Mouse (Mus musculus): Measurements from ENCODE around the gene Stk31. TPM values are rescaled to one million over a fixed set of nuclear protein-coding genes. Genes with fewer than 3 reads are reported as not detected.

Gene Stk31
- not detected in 2 replicates for polyA plus RNA-seq (2014; fragmentation: Nextera tagmentation; extraction: Ambion mirVana)

DNA sequence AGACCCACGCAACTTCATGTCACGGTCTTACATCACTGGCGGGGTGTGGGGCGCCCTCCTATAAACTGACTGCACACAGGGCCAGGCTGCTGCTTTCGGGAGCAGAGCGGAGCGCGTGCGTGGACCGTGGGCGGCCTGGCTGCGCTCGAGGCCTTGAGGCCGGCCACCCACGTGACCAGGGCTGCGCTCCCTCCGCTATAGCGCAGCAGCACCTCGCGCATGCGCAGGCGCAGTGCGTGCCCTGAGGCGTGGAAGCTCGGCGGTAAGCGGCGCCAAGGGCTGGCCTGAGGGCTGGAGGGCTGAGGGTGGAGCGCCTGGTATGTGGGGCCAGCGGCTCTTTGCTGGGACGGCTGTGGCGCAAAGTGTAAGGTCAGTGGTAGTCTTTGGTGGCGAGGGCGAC is at the start of gene Stk31:
TSS of gene Stk31 (plus strand) at position 289 of the 400 bp plus-strand sequence.
- H3K4me3 ChIP-seq (ENCODE audit: low read depth, low read length): no peak within 1 kb of the TSS
- WGBS: 87% methylated on average over 34 of the region's 34 CpGs
- no peaks in the 10 kb centered on the region for H3K27me3 ChIP-seq (ENCODE audit: control insufficient read depth, insufficient read depth, low read length)
- no peak within 1 kb of the TSS for H3K27ac ChIP-seq (ENCODE audit: low read depth, low read length)
- no peaks in the 10 kb centered on the region for H3K4me1 ChIP-seq (ENCODE audit: control insufficient read depth, insufficient read depth, low read length)
- no peak within 1 kb of the TSS for H3K4me2 ChIP-seq (ENCODE audit: low read depth, low read length)
- no peaks in the 10 kb centered on the region for H3K36me3 ChIP-seq (ENCODE audit: control insufficient read depth, insufficient read depth, low read length)
- no peak within 1 kb of the TSS for H3K9ac ChIP-seq (replicated peaks; ENCODE audit: low read depth, low read length)
- H3K9me3 ChIP-seq (ENCODE audit: control insufficient read depth, low read length): no peaks in the 10 kb centered on the region
- no peak for ATAC-seq (ENCODE audit: low read depth)

DNA sequence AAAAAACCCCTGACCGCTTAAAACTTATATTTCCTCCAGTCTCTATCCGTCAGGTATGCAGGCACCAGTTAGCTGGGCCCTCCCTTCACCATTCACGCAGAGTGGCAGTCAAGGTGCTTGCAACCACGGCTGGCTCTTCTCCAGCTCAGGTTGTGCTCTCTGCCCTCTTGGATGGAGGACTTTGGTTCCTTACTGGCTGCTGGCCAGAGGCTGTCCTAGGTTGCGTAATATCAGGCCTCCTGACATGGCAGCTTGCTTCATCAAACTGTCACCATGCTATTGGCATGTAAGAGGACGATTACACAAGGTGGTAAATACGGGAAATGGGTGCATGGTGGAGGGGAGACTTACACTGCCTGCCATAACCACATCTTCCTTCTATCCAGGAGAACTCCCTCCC is 45.6 kb upstream of the Stk31 start:
- Histone ChIP-seq H3K36me3 (ENCODE audit: control insufficient read depth, insufficient read depth, low read length) (no peaks in the 10 kb centered on the region), H3K4me3 (ENCODE audit: low read depth, low read length) (no peak overlapping the region), H3K9ac (replicated peaks; ENCODE audit: low read depth, low read length) (no peak overlapping the region), H3K9me3 (ENCODE audit: control insufficient read depth, low read length) (no peaks in the 10 kb centered on the region), H3K4me2 (ENCODE audit: low read depth, low read length) (no peak overlapping the region), H3K27me3 (ENCODE audit: control insufficient read depth, insufficient read depth, low read length) (no peaks in the 10 kb centered on the region), H3K27ac (ENCODE audit: low read depth, low read length) (no peak overlapping the region), H3K4me1 (ENCODE audit: control insufficient read depth, insufficient read depth, low read length) (no peaks in the 10 kb centered on the region)
- WGBS: 91% methylated on average over 7 of the region's 7 CpGs
- no peak for ATAC-seq (ENCODE audit: low read depth)

DNA sequence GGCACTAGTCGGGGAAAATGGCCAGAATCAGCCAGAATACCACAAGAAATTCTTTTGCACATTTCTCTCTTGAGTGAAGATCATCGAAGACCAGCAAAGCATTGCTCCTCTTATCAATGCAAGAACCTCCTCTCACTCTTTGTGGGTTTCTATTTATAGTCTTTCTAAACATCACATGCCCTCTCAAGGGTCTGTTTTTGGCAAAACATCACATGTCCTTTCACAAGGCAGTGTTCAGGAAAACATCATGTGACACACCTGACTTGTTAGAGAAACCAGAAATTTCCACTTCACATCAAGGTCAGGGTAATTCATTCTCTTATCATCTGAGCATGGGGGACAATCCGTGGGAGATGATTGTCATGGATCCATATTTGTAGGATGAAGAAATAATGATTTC is 40.8 kb upstream of the Stk31 start:
- Histone ChIP-seq H3K4me2 (ENCODE audit: low read depth, low read length) (no peak overlapping the region), H3K36me3 (ENCODE audit: control insufficient read depth, insufficient read depth, low read length) (no peaks in the 10 kb centered on the region), H3K27ac (ENCODE audit: low read depth, low read length) (no peak overlapping the region), H3K27me3 (ENCODE audit: control insufficient read depth, insufficient read depth, low read length) (no peaks in the 10 kb centered on the region), H3K4me1 (ENCODE audit: control insufficient read depth, insufficient read depth, low read length) (no peaks in the 10 kb centered on the region), H3K4me3 (ENCODE audit: low read depth, low read length) (no peak overlapping the region), H3K9ac (replicated peaks; ENCODE audit: low read depth, low read length) (no peak overlapping the region), H3K9me3 (ENCODE audit: control insufficient read depth, low read length) (no peaks in the 10 kb centered on the region)
- 92% methylated on average over 3 of the region's 3 CpGs for WGBS
- ATAC-seq (ENCODE audit: low read depth): no peak

DNA sequence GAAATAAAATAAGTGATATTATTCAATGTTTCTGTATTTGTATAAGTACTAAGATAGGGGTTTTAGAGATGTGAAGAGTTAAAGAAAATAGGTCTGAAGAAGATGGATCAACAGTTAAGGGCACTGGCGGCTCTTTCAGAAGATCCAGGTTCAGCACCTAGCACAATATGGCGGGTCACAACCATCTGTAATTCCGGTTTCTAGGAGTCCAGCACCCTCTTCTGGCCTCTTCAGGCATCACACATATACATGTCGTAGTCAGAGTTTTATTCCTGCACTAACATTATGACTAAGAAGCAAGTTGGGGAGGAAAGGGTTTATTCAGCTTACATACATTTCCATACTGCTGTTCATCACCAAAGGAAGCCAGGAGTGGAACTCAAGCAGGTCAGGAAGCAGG is 40.2 kb upstream of the Stk31 start:
- Histone ChIP-seq H3K9ac (replicated peaks; ENCODE audit: low read depth, low read length) (no peak overlapping the region), H3K4me2 (ENCODE audit: low read depth, low read length) (no peak overlapping the region), H3K4me3 (ENCODE audit: low read depth, low read length) (no peak overlapping the region), H3K36me3 (ENCODE audit: control insufficient read depth, insufficient read depth, low read length) (no peaks in the 10 kb centered on the region), H3K27me3 (ENCODE audit: control insufficient read depth, insufficient read depth, low read length) (no peaks in the 10 kb centered on the region), H3K27ac (ENCODE audit: low read depth, low read length) (no peak overlapping the region), H3K4me1 (ENCODE audit: control insufficient read depth, insufficient read depth, low read length) (no peaks in the 10 kb centered on the region), H3K9me3 (ENCODE audit: control insufficient read depth, low read length) (no peaks in the 10 kb centered on the region)
- WGBS: 71% methylated on average over 4 of the region's 4 CpGs
- no peak for ATAC-seq (ENCODE audit: low read depth)

DNA sequence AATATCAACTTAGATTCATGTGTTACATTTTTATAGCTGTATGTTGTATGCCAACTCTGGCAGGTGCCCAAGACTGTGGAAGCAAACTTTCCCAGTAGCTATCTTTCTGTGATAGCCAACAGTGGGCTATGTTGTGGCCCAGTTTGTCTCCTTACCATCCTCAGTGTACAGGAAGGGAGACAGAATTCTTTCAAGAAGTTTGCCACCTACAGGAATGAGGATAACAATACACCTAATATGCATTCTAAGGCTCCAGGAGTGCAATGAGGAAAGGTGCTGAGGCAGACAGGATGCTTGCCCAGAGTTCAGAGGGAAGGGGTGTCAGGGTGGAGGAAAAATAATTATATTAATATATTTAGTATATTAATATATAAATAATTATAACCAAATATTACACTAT is 35.0 kb upstream of the Stk31 start:
- Histone ChIP-seq H3K27ac (ENCODE audit: low read depth, low read length) (no peak overlapping the region), H3K4me3 (ENCODE audit: low read depth, low read length) (no peak overlapping the region), H3K4me2 (ENCODE audit: low read depth, low read length) (no peak overlapping the region), H3K9ac (replicated peaks; ENCODE audit: low read depth, low read length) (no peak overlapping the region), H3K36me3 (ENCODE audit: control insufficient read depth, insufficient read depth, low read length) (no peaks in the 10 kb centered on the region), H3K9me3 (ENCODE audit: control insufficient read depth, low read length) (no peaks in the 10 kb centered on the region), H3K4me1 (ENCODE audit: control insufficient read depth, insufficient read depth, low read length) (no peaks in the 10 kb centered on the region), H3K27me3 (ENCODE audit: control insufficient read depth, insufficient read depth, low read length) (no peaks in the 10 kb centered on the region)
- ATAC-seq (ENCODE audit: low read depth): no peak

DNA sequence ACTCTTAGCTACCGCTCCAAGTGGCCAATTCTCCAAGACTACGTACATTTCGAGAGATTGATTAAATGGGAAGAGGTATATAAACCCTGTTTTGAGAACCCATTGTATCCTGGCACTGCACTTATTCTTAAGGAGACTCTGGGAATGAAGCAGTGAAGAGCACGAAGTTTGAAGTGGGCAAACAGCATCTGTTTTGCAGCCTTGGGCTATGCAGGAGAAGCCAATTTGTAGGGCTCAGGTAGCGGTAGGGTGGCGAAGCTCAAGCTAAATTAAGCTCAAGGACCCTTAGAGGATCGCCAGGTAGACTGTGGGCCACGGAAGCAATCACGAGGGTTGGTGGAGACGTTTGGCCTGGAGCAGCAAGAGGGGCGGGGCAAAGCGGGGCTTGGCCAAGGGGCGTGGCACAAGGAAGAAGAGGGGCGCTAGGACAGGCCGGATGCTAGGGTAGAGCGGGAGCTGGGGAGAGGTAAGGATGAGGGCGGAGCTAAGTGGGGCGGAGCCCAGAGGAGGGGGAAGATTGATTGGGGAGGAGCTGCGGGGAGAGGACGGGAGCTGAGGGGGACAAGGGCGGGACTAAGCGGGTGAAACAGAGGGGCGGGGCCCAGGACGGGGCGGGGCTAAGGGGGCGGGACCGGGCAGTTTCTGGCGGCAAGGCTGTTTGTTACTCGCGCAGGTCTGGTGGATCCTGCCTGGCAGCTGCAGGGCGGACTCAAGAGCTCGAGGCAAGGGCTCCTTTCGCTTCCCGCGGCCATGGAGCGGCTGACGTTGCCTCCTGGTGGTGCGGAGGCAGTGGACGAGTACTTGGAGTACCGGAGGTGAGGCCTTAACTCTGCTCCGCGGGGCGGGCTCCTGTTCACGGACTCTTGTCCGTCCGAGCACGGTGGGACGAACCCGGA is 28.0 kb upstream of the Stk31 start, which contains the start of gene Fam221a:
TSS of gene Fam221a (plus strand) at position 581 of the 896 bp plus-strand sequence.
- Histone ChIP-seq H3K36me3 (ENCODE audit: control insufficient read depth, insufficient read depth, low read length) (no peaks in the 10 kb centered on the region), H3K4me1 (ENCODE audit: control insufficient read depth, insufficient read depth, low read length) (peaks cover 5% of the 10 kb centered on the region; the same call in 1 of the 2 replicates), H3K4me3 (ENCODE audit: low read depth, low read length) (peak within 1 kb of the TSS; percentile 49), H3K4me2 (ENCODE audit: low read depth, low read length) (peak within 1 kb of the TSS; percentile 85), H3K9me3 (ENCODE audit: control insufficient read depth, low read length) (no peaks in the 10 kb centered on the region), H3K27me3 (ENCODE audit: control insufficient read depth, insufficient read depth, low read length) (no peaks in the 10 kb centered on the region), H3K9ac (replicated peaks; ENCODE audit: low read depth, low read length) (peak within 1 kb of the TSS; percentile 62), H3K27ac (ENCODE audit: low read depth, low read length) (no peak within 1 kb of the TSS)
- ATAC-seq (ENCODE audit: low read depth): peak; percentile 97
- 3% methylated on average over 42 of the region's 49 CpGs for WGBS

DNA sequence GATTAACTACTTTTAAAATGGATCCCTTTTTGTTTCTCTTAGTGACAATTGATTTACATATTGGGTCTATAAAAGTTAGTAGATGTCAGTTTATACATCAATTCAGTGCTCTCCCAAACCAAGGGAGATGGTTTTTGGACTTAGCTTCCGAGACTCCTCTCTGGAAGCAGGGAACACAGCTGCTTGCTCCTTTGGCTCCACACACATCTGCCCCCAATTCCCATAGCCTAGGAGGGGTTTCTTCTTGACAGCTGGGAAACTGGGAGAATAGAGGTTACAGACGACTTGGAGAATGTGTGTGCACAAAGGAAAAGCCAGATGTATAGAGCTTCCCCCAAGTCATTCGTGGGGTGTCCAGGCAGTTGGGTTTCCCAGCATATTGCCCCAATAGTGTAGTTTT is 27.2 kb upstream of the Stk31 start:
- ATAC-seq (ENCODE audit: low read depth): no peak
- H3K4me1 ChIP-seq (ENCODE audit: control insufficient read depth, insufficient read depth, low read length): peaks cover 5% of the 10 kb centered on the region; the same call in 1 of the 2 replicates
- no peaks in the 10 kb centered on the region for H3K36me3 ChIP-seq (ENCODE audit: control insufficient read depth, insufficient read depth, low read length)
- H3K4me3 ChIP-seq (ENCODE audit: low read depth, low read length): peak overlapping the region; percentile 49
- 36% methylated on average over 3 of the region's 3 CpGs for WGBS
- H3K27ac ChIP-seq (ENCODE audit: low read depth, low read length): no peak overlapping the region
- no peaks in the 10 kb centered on the region for H3K27me3 ChIP-seq (ENCODE audit: control insufficient read depth, insufficient read depth, low read length)
- H3K9ac ChIP-seq (replicated peaks; ENCODE audit: low read depth, low read length): no peak overlapping the region; the same call in 1 of the 2 replicates
- H3K9me3 ChIP-seq (ENCODE audit: control insufficient read depth, low read length): no peaks in the 10 kb centered on the region
- H3K4me2 ChIP-seq (ENCODE audit: low read depth, low read length): peak overlapping the region; percentile 85

DNA sequence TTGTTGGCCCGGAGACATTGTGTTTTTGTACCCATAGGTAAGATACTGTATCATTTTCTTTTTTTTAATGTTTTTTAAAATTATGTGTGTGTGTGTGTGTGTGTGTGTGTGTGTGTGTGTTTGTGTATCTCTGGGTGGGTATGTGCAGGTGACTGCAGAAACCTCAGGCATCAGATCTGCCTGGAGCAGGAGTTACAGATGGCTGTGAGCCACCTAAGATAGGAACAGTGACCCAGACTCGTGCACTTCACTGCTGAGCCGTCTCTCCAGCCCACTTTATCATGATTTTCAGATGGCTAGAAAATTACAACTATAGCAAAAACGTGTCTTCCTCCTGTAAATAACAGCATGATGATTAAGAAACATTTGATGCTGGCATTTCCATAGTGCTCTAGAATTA is 22.7 kb upstream of the Stk31 start:
- H3K4me2 ChIP-seq (ENCODE audit: low read depth, low read length): no peak overlapping the region
- H3K4me1 ChIP-seq (ENCODE audit: control insufficient read depth, insufficient read depth, low read length): peaks cover 5% of the 10 kb centered on the region; the same call in 1 of the 2 replicates
- H3K9me3 ChIP-seq (ENCODE audit: control insufficient read depth, low read length): no peaks in the 10 kb centered on the region
- no peak overlapping the region for H3K4me3 ChIP-seq (ENCODE audit: low read depth, low read length)
- ATAC-seq (ENCODE audit: low read depth): no peak
- H3K27me3 ChIP-seq (ENCODE audit: control insufficient read depth, insufficient read depth, low read length): no peaks in the 10 kb centered on the region
- WGBS: 81% methylated on average over 4 of the region's 4 CpGs
- H3K9ac ChIP-seq (replicated peaks; ENCODE audit: low read depth, low read length): no peak overlapping the region
- no peak overlapping the region for H3K27ac ChIP-seq (ENCODE audit: low read depth, low read length)
- no peaks in the 10 kb centered on the region for H3K36me3 ChIP-seq (ENCODE audit: control insufficient read depth, insufficient read depth, low read length)

DNA sequence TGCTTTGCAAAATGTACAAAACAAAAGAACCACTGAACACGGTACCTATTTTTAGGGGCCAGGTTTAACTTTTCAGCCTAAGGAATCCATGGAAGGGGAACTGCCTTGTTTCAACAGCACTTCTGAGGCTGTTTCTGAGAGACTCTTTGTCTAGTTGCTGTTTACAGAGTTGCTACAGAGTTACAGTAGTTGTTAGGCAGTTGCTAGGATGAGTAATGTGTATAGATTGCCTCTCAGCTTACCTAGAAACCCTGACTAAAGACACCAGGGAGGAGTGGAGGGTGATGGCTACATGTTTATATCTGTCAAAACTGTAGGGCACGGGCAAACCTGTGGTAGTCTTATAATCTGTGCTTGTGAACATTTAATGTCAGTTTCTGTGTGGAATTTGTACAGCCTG is 21.5 kb upstream of the Stk31 start:
- Histone ChIP-seq H3K9me3 (ENCODE audit: control insufficient read depth, low read length) (no peaks in the 10 kb centered on the region), H3K27ac (ENCODE audit: low read depth, low read length) (no peak overlapping the region), H3K36me3 (ENCODE audit: control insufficient read depth, insufficient read depth, low read length) (no peaks in the 10 kb centered on the region), H3K9ac (replicated peaks; ENCODE audit: low read depth, low read length) (no peak overlapping the region), H3K4me1 (ENCODE audit: control insufficient read depth, insufficient read depth, low read length) (no peaks in the 10 kb centered on the region), H3K27me3 (ENCODE audit: control insufficient read depth, insufficient read depth, low read length) (no peaks in the 10 kb centered on the region), H3K4me3 (ENCODE audit: low read depth, low read length) (no peak overlapping the region), H3K4me2 (ENCODE audit: low read depth, low read length) (no peak overlapping the region)
- no peak for ATAC-seq (ENCODE audit: low read depth)
- 65% methylated on average over 2 of the region's 2 CpGs for WGBS
